Mouse (Mus musculus): ENCODE measurements at regions not wholly inside any gene's neighbourhood (a gene's known extent, or its start where the extent isn't known, plus 50 kb on each side); places are given as distances from the start of the nearest gene placed in this dataset.

DNA sequence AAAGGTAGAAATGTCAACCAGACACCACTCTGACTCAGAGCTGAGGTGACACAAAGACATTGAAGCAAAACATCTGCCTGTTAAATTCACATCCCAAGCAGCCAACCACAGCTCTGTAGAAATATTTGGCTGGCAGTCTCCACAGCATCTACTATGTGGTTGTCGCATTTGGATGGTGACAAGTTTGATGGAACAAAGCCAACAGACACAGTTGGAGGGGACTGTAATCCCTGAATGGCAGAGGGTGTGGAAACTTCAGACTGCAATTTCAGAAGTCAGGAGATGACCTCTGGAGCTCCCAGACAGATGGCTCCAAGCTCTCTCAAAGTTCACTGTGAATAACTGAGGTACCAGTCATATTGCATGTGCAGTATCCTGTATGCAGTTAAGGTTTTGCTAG is 229.8 kb downstream of the Cmpk2 start:
- Histone ChIP-seq H3K36me3 (ENCODE audit: insufficient read depth) (no peaks in the 10 kb centered on the region), H3K27ac (ENCODE audit: low read depth) (no peak overlapping the region), H3K4me2 (no peak overlapping the region), H3K9ac (no peak overlapping the region), H3K4me1 (ENCODE audit: insufficient read depth) (no peaks in the 10 kb centered on the region), H3K4me3 (ENCODE audit: low read depth, low read length) (no peak overlapping the region), H3K27me3 (ENCODE audit: insufficient read depth, low read length) (no peaks in the 10 kb centered on the region), H3K9me3 (ENCODE audit: low read depth, low read length) (no peaks in the 10 kb centered on the region)
- ATAC-seq (ENCODE audit: insufficient read depth) (peak; percentile 17; the same call in 1 of the 2 replicates), DNase-seq (peak; percentile 69)
- WGBS, result 32% methylated on average over 1 of the region's 1 CpGs
- TF ChIP-seq CTCF (IDR thresholded peaks at IDR 0.05; ENCODE audit: low read depth), result no peak

DNA sequence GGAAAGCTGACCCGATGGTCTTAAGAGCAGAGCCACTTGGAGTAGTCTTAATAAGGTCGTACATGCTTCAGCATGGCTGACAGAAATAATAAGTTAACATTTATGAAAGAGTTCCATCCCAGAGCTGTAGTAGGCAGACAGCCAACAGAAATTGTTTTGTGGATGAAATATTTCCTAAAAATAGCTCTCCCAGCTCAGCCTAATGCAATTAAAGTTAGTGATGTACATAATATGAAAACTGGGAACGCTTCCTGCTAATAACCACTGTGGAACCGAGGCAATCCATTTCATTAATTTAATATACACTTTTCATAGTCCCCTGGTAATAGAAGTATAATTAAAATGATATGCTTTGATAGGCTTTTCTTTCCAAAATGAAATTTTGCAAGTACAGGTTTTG is 219.0 kb downstream of the Cmpk2 start:
- Histone ChIP-seq H3K4me3 (ENCODE audit: low read depth, low read length) (no peak overlapping the region), H3K4me2 (no peak overlapping the region), H3K27me3 (ENCODE audit: insufficient read depth, low read length) (no peaks in the 10 kb centered on the region), H3K27ac (ENCODE audit: low read depth) (no peak overlapping the region), H3K36me3 (ENCODE audit: insufficient read depth) (no peaks in the 10 kb centered on the region), H3K9me3 (ENCODE audit: low read depth, low read length) (no peaks in the 10 kb centered on the region), H3K9ac (no peak overlapping the region), H3K4me1 (ENCODE audit: insufficient read depth) (no peaks in the 10 kb centered on the region)
- WGBS, result 37% methylated on average over 4 of the region's 4 CpGs
- DNase-seq, result peak; percentile 80
- ATAC-seq (ENCODE audit: insufficient read depth), result no peak
- no peak for TF ChIP-seq CTCF (IDR thresholded peaks at IDR 0.05; ENCODE audit: low read depth)

DNA sequence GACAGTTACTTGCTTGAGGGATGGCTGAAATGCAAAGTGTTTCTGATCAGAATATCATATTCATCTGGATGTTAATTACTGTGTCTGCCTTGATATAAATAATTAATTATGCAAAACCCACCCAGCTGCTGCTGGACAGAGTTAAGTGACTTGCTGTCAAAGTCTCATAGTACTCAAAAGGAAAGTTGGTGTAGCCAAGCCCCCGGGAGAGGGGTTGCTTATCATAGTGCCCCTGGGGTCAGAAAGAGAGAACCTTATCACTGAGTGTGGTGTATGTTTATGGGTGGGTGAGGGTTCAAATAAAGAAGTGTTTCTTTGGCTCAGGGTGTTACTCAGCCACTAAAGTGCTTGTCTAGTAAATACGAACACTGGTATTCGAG is 211.6 kb downstream of the Cmpk2 start:
- no peaks in the 10 kb centered on the region for H3K4me1 ChIP-seq (ENCODE audit: insufficient read depth)

DNA sequence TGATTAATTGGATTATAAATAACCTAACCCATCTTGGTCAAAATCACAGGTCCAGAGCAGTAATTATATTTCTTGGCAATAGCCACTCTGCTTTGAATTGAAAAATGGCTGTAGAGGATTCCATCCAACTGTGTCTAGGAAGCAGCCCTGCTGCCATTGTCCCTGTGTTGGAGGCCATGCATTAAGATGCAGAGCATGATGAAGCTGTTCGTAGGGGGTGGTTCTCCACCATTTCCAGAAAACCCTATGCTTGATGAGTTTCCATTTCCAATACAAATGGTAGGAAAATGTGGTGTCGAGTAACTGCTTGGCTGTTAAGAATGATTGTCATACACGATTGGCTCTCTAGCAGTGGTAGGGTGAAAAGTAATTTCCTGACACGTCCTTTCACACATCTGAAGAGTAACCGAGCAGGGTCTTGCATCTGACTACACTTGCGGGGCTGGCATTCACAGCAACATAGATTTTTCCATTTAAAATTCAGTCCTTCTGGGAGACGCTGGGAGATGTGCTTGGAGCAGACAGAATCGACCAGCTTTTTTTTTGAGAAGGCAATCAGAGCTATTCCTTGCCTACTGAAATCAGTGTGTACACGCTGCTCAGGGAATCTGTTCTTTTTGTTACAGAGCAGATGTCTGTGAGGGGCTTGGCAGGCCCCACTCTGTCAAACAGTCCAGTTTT is 211.0 kb downstream of the Cmpk2 start:
- WGBS, result 50% methylated on average over 9 of the region's 9 CpGs
- H3K27me3 ChIP-seq (ENCODE audit: insufficient read depth, low read length), result no peaks in the 10 kb centered on the region
- TF ChIP-seq CTCF (IDR thresholded peaks at IDR 0.05; ENCODE audit: low read depth), result no peak
- ATAC-seq (ENCODE audit: insufficient read depth), result no peak
- no peaks in the 10 kb centered on the region for H3K9me3 ChIP-seq (ENCODE audit: low read depth, low read length)
- H3K4me3 ChIP-seq (ENCODE audit: low read depth, low read length), result no peak overlapping the region
- H3K4me2 ChIP-seq, result no peak overlapping the region
- DNase-seq, result no peak
- H3K4me1 ChIP-seq (ENCODE audit: insufficient read depth), result no peaks in the 10 kb centered on the region
- no peaks in the 10 kb centered on the region for H3K36me3 ChIP-seq (ENCODE audit: insufficient read depth)
- H3K27ac ChIP-seq (ENCODE audit: low read depth), result no peak overlapping the region
- no peak overlapping the region for H3K9ac ChIP-seq

More for the DNA sequence above, 211.6 kb downstream of the Cmpk2 start:
- Histone ChIP-seq H3K27me3 (ENCODE audit: insufficient read depth, low read length) (no peaks in the 10 kb centered on the region), H3K36me3 (ENCODE audit: insufficient read depth) (no peaks in the 10 kb centered on the region), H3K9me3 (ENCODE audit: low read depth, low read length) (no peaks in the 10 kb centered on the region), H3K4me3 (ENCODE audit: low read depth, low read length) (no peak overlapping the region), H3K4me2 (no peak overlapping the region), H3K9ac (no peak overlapping the region), H3K27ac (ENCODE audit: low read depth) (no peak overlapping the region)
- TF ChIP-seq CTCF (IDR thresholded peaks at IDR 0.05; ENCODE audit: low read depth), result no peak
- 27% methylated on average over 3 of the region's 3 CpGs for whole genome bisulfite sequencing
- DNase-seq (no peak), ATAC-seq (ENCODE audit: insufficient read depth) (no peak)

DNA sequence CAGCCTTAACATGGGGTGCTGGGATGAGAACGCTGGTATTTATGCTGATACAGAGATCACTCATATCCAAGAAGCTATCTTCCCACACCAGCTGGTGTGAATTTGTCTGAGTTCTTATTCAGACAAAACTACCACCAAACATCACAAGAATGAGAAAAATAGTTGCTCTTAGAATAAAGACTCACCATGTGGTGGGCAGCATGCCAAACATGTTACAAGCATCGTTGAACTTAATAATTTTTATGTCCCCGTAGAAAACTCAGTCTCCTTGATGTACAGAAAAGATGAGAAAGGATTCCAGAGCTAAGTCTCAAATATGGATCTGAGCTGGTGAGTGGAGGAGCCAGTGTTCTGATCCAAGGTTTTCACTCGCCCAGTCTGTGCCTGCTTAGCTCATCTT is 196.5 kb downstream of the Cmpk2 start:
- ATAC-seq (ENCODE audit: insufficient read depth) (no peak), DNase-seq (peak; percentile 44)
- Histone ChIP-seq H3K4me2 (no peak overlapping the region), H3K9me3 (ENCODE audit: low read depth, low read length) (no peaks in the 10 kb centered on the region), H3K27me3 (ENCODE audit: insufficient read depth, low read length) (no peaks in the 10 kb centered on the region), H3K36me3 (ENCODE audit: insufficient read depth) (no peaks in the 10 kb centered on the region), H3K27ac (ENCODE audit: low read depth) (no peak overlapping the region), H3K4me1 (ENCODE audit: insufficient read depth) (no peaks in the 10 kb centered on the region), H3K4me3 (ENCODE audit: low read depth, low read length) (no peak overlapping the region), H3K9ac (no peak overlapping the region)
- WGBS, result 62% methylated on average over 4 of the region's 4 CpGs
- TF ChIP-seq CTCF (IDR thresholded peaks at IDR 0.05; ENCODE audit: low read depth), result no peak

DNA sequence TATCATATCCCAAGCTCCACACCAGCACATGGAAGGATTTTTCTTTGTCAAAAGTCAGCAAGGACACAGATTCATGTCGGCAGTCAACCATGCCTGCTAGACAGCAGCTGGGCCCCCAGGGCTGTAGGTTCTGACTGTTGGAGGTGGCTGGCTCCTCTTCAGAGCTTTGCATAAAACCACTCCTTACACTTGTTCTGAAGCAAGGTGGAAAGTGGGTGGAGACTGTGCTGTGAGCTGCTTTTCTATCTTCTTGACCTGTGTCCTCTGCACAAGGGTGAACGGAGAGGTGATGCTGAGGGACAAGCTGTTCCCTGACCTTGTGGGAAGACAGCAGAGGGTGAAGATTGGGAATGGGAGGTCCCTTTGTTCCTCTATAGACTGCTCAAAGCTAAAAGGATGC is 185.2 kb downstream of the Cmpk2 start:
- no peak for ATAC-seq (ENCODE audit: insufficient read depth)
- no peaks in the 10 kb centered on the region for H3K36me3 ChIP-seq (ENCODE audit: insufficient read depth)
- no peaks in the 10 kb centered on the region for H3K27me3 ChIP-seq (ENCODE audit: insufficient read depth, low read length)
- WGBS, result 88% methylated on average over 2 of the region's 2 CpGs
- no peak overlapping the region for H3K9ac ChIP-seq
- TF ChIP-seq CTCF (IDR thresholded peaks at IDR 0.05; ENCODE audit: low read depth), result no peak
- no peaks in the 10 kb centered on the region for H3K9me3 ChIP-seq (ENCODE audit: low read depth, low read length)
- no peak for DNase-seq
- H3K27ac ChIP-seq (ENCODE audit: low read depth), result no peak overlapping the region
- H3K4me2 ChIP-seq, result no peak overlapping the region
- no peak overlapping the region for H3K4me3 ChIP-seq (ENCODE audit: low read depth, low read length)
- no peaks in the 10 kb centered on the region for H3K4me1 ChIP-seq (ENCODE audit: insufficient read depth)

DNA sequence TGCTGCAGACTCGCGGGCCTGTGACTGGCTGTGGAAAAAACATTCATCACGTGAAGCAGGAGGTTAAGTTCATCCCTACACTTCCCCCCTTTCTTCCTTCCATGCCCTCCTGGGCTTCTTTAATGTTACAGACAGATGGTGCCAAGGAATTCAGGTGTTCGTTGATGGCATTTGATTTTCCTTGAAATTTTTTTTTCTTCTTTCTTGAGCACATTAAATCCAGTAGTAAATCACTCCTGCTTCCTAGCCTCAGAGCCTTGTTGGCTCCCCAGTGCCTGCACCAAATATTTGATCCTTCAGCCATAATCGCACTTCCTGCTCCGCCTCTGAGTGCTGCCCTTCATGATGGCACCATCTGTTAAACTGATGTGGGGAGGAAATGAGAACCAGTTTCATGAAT is 184.8 kb downstream of the Cmpk2 start:
- Histone ChIP-seq H3K4me2 (no peak overlapping the region), H3K9ac (no peak overlapping the region), H3K36me3 (ENCODE audit: insufficient read depth) (no peaks in the 10 kb centered on the region), H3K27me3 (ENCODE audit: insufficient read depth, low read length) (no peaks in the 10 kb centered on the region), H3K4me3 (ENCODE audit: low read depth, low read length) (no peak overlapping the region), H3K9me3 (ENCODE audit: low read depth, low read length) (no peaks in the 10 kb centered on the region), H3K27ac (ENCODE audit: low read depth) (no peak overlapping the region), H3K4me1 (ENCODE audit: insufficient read depth) (no peaks in the 10 kb centered on the region)
- DNase-seq, result no peak
- WGBS, result 51% methylated on average over 6 of the region's 6 CpGs
- no peak for TF ChIP-seq CTCF (IDR thresholded peaks at IDR 0.05; ENCODE audit: low read depth)
- no peak for ATAC-seq (ENCODE audit: insufficient read depth)

DNA sequence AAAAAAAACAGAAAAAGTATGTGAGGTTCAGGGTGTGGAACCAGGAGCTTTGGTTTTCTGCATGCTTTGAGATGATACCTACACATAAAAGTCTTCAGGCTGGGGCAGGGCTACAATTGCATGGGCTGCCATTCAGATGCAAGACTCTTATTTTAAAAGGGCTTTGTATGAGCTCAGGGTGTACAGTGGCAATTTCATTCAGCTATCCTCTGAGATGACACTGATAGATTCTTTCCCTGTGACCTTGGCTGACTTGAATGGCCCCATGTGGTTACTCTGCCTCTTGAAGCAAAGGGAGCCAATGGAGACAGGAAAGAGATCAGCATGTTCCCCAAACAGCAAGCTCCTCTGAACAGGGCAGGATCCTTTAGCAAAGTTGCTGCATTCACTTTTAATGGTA is 177.1 kb downstream of the Cmpk2 start:
- no peak overlapping the region for H3K9ac ChIP-seq
- DNase-seq (peak; percentile 36), ATAC-seq (ENCODE audit: insufficient read depth) (no peak)
- no peak overlapping the region for H3K27ac ChIP-seq (ENCODE audit: low read depth)
- H3K4me2 ChIP-seq, result no peak overlapping the region
- no peaks in the 10 kb centered on the region for H3K9me3 ChIP-seq (ENCODE audit: low read depth, low read length)
- no peaks in the 10 kb centered on the region for H3K4me1 ChIP-seq (ENCODE audit: insufficient read depth)
- TF ChIP-seq CTCF (IDR thresholded peaks at IDR 0.05; ENCODE audit: low read depth), result no peak
- no peaks in the 10 kb centered on the region for H3K36me3 ChIP-seq (ENCODE audit: insufficient read depth)
- H3K4me3 ChIP-seq (ENCODE audit: low read depth, low read length), result no peak overlapping the region
- H3K27me3 ChIP-seq (ENCODE audit: insufficient read depth, low read length), result no peaks in the 10 kb centered on the region

Data from lung, embryonic 14.5 days (tissue).